Mouse (Mus musculus) cerebellum, postnatal 25 days (tissue): ENCODE measurements at regions not wholly inside any gene's neighbourhood (a gene's known extent, or its start where the extent isn't known, plus 50 kb on each side); places are given as distances from the start of the nearest gene placed in this dataset.
"Not testable (repeated sequence)": the region's sequence is repeated elsewhere in the genome, so short reads cannot be mapped to it uniquely, and the experiment has no call there.

Experiments
- DNase-seq, 2 experiments: peaks; one replicate each; pipeline ENCODE4 v3.0.0; 2021; ENCODE audit warnings: mixed read lengths in 2 of 2

- DNase-seq, result peak; percentile 60 to 66
Measured at GRCm38 (mm10) chr10:7390239-7391091, 83.0 kb downstream of the Ulbp1 start.

DNA sequence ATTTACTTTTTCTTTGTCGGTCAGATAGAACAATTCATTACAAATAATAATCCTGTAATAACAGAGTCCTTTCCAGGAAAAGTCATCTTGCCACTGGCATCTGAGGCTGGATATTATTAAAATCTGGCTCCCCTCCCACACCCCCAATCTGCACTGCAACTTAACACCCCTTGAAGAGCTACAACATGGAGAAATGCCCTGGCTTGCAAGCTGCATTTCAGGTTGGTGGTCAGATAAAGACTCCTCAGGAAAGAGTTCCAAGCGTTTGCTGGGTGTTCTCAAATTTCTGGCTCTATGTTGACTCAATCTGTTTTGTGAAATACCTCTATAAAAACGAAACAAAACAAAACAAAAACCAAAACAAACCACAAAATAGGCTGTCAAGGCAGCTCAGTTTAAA is 114.6 kb downstream of the Ulbp1 start:
- DNase-seq, result not testable (repeated sequence)

- DNase-seq, result not testable (repeated sequence)
Measured at GRCm38 (mm10) chr10:7344290-7344689, 129.1 kb downstream of the Ulbp1 start.

DNA sequence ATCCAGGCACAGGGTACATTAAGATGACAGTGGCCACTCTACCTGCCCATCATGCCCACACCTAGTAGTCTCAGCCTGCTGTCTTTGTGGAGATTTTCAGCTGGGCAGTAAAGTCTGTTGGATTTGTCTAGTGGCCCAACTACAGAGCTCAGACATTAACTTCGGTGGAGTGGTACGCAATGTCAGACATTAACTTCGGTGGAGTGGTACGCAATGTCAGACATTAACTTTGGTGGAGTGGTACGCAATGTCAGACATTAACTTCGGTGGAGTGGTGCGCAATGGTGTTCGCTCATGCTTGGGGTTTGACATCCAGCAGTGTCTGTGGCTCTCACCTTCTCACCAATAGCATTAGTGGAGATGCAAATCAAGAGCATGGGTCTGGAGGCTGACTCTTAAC is 129.7 kb downstream of the Ulbp1 start:
- not testable (repeated sequence) for DNase-seq

GRCm38 (mm10) chr10:7333077-7333747 is 121.2 kb upstream of the Cnksr3 start:
- peak; percentile 81 to 87 for DNase-seq

- peak; percentile 44 to 45 for DNase-seq
Measured at GRCm38 (mm10) chr10:7328262-7328661, 116.2 kb upstream of the Cnksr3 start.

- peak; percentile 76 to 80 for DNase-seq
Measured at GRCm38 (mm10) chr10:7327046-7327445, 115.0 kb upstream of the Cnksr3 start.

DNA sequence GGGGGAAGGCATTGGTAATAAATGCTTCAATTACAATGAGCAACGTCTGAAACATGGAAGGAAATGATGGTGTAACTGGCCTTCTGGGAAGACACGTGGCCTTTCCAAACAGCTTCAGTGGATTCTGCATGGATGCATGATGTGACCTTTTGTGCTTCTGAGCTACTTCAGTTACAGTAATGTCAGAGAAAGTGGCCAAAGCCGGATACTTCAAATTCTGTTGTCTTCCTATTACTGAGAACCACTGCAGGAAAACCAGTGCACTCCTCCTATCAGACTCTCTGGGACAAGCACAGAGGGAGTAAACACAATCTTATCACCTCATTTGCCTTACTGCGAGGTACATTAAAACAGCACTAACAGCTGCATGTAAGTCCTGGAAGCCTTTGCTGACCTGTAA is 113.0 kb upstream of the Cnksr3 start:
- no peak for DNase-seq

DNA sequence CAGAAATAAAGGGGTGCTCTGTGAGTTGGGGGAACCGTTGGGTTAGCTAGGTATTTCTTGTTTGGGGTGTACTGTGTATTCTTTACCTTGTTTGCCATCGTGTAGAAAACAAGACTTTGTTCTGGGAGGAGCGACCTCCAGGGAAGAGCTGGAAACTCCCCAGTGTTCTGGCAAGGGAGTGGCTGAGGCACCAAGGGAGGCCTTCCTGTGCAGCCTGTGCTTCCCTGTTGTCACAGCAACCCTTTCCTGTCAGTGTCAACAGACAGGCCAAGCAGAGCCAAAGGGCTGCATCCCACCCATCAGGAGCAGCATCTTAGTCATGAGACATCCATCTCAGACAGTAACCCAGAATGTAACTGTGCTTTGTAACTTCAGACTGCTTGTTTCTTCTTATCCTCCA is 111.2 kb upstream of the Cnksr3 start:
- peak; percentile 78 to 80 for DNase-seq

GRCm38 (mm10) chr10:7309927-7310326 is 97.9 kb upstream of the Cnksr3 start:
- DNase-seq, result peak; percentile 56 to 65

GRCm38 (mm10) chr10:7305881-7306280 is 93.8 kb upstream of the Cnksr3 start:
- DNase-seq, result not testable (repeated sequence)

GRCm38 (mm10) chr10:7298377-7298776 is 86.3 kb upstream of the Cnksr3 start:
- no peak for DNase-seq

DNA sequence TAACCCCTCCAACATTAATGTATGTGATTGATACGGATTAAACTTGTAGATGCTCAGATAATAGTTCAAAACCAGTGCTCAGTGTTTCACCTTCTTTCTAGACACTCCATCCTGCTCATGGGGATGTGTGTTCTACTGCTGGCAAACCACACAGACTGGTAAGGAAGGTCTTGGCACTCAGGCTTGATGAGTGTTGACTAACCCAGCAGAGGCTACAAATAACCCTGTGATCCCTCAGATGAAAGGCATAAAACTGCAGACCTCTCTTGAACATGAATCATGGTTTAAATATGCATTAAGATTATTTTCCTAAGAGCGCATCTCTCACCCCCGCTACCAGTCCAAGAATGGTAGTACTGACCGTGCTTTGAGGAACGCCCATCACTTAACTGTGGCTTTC is 83.9 kb upstream of the Cnksr3 start:
- DNase-seq, result no peak

GRCm38 (mm10) chr10:7293203-7293602 is 81.2 kb upstream of the Cnksr3 start:
- no peak for DNase-seq

DNA sequence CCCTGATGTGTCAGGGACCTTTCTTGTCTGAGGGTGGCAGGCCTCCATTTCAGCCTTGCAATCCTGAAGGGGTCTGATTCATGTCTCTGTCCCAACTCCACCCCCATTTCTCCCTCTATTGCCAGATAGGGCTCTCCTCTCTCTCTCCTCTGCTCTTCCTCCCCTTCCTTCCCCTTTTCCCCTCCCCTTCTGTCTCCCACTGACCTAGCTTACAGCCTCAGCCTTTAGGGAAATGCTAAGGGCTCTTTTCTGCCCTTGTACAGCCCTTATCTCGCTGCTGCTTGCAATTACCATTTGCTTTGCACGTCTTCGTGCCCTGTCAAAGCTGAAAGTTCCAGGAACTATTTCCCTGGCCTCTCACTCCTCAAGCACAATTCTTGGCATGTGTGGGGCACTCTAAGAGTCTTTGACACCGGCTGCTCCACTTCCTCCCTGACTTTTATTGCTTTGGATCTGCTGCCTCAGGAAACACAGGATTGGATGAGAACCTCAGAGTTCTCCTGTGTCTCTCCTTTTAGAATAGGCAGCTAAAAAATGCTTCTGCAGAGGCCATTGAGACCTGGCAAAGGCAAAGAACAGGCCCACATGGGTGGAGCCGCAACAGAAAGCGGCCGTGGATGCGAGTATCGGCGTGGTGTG is 77.9 kb upstream of the Cnksr3 start:
- DNase-seq, result no peak

- DNase-seq, result peak; percentile 56 to 71
Measured at GRCm38 (mm10) chr10:7285112-7285905, 73.3 kb upstream of the Cnksr3 start.

DNA sequence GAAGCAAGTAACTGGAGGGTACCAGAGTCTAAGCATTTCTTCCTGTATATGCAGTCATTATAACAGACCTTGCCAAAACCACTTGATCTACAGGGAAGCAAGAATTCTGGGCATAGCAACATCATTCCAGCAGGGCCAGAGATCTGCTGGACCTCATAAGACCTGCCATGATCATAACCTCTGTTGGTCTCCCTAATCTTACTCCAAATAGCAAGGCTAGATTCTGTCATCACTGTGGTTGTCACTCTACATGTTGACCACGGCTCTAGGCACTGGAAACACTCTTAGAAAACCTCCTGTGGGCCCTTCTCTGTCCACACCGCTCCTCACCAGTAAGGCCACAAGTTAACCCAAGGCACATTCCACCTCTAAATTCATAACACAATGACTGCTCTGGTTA is 68.4 kb upstream of the Cnksr3 start:
- no peak for DNase-seq

DNA sequence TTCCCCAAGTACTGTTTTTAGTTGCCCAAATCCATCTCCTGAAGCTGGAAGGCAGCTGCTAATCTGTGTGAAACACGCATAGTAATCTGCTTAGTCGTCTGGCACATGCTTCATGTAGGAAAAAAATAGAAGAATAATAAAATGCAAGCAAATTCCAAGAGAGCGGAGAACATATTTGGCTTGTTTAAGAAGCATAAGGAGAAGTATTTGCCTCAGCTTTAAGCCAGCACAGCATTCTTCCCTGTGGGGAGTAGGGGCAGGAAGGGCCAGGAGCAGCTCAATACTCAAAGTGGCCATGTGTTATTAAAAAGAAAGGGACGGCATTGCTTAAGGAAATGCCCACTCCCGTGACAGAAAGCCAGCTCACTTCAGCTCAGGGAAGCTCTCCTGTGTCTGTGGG is 66.8 kb upstream of the Cnksr3 start:
- peak in 1 of 2 experiments; percentile 34 for DNase-seq

DNA sequence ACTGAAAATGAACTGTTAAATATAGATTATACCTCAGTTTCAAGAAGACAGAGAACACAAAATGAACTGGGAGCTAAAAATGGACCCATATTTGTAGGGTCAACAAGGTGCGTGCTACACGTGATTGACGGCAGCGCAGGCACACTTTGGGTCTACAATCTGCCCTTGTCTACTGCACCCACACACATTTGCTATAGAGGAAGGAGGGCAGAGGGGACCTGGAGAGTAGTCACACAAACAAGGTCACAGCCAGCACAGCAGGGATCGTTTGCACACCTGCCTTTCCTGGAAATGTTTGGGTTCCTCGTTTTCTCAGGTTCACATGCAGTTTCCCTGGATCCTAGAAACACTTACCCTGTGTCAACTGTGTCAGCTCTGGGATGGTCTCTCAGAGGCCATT is 63.3 kb upstream of the Cnksr3 start:
- DNase-seq, result peak in 1 of 2 experiments; percentile 37

DNA sequence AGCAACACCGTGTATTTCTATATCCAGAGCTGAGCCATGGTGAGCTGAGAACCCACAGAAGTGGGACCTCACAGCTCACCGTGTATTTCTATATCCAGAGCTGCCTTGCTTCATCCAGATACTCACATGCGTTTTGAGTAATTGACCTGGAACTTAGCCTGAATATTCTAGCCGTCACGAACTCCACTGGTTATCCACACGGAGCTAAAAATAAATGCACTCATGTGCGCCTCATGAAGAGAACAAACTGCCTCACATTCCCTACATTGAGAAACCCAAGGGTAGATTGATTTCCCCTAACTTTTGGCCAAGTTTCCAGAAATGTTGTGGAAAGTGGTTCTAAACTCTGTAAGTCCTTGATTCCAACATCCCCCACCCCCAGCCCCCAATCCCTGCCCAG is 62.4 kb upstream of the Cnksr3 start:
- no peak for DNase-seq

- no peak for DNase-seq
Measured at GRCm38 (mm10) chr10:7271156-7271555, 59.1 kb upstream of the Cnksr3 start.

DNA sequence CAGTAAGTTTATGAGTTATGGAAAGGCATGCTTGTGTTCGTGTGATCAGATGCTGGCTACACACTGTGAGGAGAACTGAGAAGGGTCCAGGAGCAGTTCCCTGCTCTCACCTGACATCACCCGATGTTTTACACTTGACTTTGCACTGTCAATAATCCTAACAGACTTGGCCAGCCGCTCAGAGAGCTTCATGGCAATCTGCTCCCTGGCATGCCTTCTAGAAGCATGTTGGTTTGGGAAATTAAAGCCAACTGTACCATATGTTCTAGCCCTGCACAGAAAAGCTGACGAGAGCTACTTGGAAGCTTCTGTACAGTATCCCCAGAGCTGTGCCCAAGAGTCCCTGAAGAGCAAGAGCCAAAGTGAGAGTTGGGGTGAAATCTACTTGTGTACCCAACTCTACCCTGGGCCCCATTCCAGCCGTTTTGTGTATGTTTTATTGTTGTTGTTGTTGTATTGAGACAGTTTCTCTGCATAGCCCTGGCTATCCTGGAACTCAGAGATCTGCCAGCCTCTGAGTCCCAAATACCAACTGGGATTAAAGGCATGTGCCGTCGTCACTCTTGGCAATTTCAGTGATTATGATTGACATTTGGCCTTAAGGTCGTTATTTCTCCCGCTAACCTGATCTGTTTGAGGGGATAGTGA is 56.5 kb upstream of the Cnksr3 start:
- peak; percentile 88 to 89 for DNase-seq
